ENCODE assay signal across 8 mouse cellular contexts in genomic region chr2:168206725-168207644, GRCm38 (mm10). TPM values are rescaled to one million over a fixed set of nuclear protein-coding genes. Genes with fewer than 3 reads are reported as not detected.
DNase-seq lines count a peak whose midpoint lies in the region; ATAC-seq lines count a peak whose summit lies in the region.

TSS of gene Adnp (minus strand) at chr2:168207112.

- WGBS in hindbrain, embryonic 14.5 days = under 1% methylated on average over 58 of the region's 89 CpGs

- no peaks in the 10 kb centered on the region for H3K9me3 ChIP-seq in hindbrain, embryonic 14.5 days (ENCODE audit: control insufficient read depth, low read length)

- H3K4me3 ChIP-seq in hindbrain, embryonic 14.5 days (replicated peaks; ENCODE audit: low read length) = peak within 1 kb of the TSS; percentile 93

- peak; percentile 89 for ATAC-seq in hindbrain, embryonic 14.5 days (ENCODE audit: low FRiP score)

- peaks cover 49% of the 10 kb centered on the region for H3K36me3 ChIP-seq in hindbrain, embryonic 14.5 days (replicated peaks; ENCODE audit: control insufficient read depth, insufficient read depth)

- no peaks in the 10 kb centered on the region for H3K27me3 ChIP-seq in hindbrain, embryonic 14.5 days (ENCODE audit: control insufficient read depth, insufficient read depth, low read length)

- H3K4me2 ChIP-seq in hindbrain, embryonic 14.5 days (replicated peaks) = peak within 1 kb of the TSS; percentile 97

- peaks cover 18% of the 10 kb centered on the region for H3K4me1 ChIP-seq in hindbrain, embryonic 14.5 days (replicated peaks; ENCODE audit: control insufficient read depth, insufficient read depth, low read length)

- peak; percentile 98 for DNase-seq in R1 (ENCODE audit: low read depth, low spot score)
- DNase-seq in cerebellum, postnatal 25 days = peak; percentile 94
- DNase-seq in frontal cortex, postnatal 25 days (ENCODE audit: low spot score in 2 of 2) = peak; percentile 87 to 93
- peak; percentile 95 for DNase-seq in hindbrain, embryonic 14.5 days (ENCODE audit: low spot score)
- peak; percentile 91 to 92 for DNase-seq in layer of hippocampus, postnatal 36 days
- peak; percentile 97 for DNase-seq in lung, postnatal 36 days
- DNase-seq in retina, postnatal 1 day = peak; percentile 99
- peak; percentile 90 to 94 for DNase-seq in urinary bladder, adult 18-20 months (ENCODE audit: low spot score in 2 of 2)

- peak within 1 kb of the TSS; percentile 100 for H3K9ac ChIP-seq in hindbrain, embryonic 14.5 days

- H3K27ac ChIP-seq in hindbrain, embryonic 14.5 days = peak within 1 kb of the TSS; percentile 98

RNA-seq across cellular contexts. Expression of gene Adnp, which starts in this region (rescaled TPM):
- 4.7 and 5.4 TPM in 2 replicates for polyA plus RNA-seq in hindbrain, embryonic 14.5 days (2014; fragmentation: Nextera tagmentation; extraction: Ambion mirVana)
- total RNA-seq in layer of hippocampus, postnatal 36 days (2021) = 10 to 100 TPM; 84.3 to 90.6 TPM

Comparison
In these comparisons a context has a peak if more than half of its experiments do, and no peak if none do; other contexts are left out.
1. Peak in every context shown above with its lines: DNase-seq, ATAC-seq, H3K4me3 ChIP-seq and H3K27ac ChIP-seq.